Mouse (Mus musculus) erythroblast, embryonic 14.5 days (primary cell): Measurements from ENCODE around the gene Gm9936. TPM values are rescaled to one million over a fixed set of nuclear protein-coding genes. Genes with fewer than 3 reads are reported as not detected.
"Not testable (repeated sequence)": the region's sequence is repeated elsewhere in the genome, so short reads cannot be mapped to it uniquely, and the experiment has no call there.

ENCODE experiments used
- H3K27me3 ChIP-seq: 2 replicates; pipeline ENCODE4 v1.6.1; 2012; ENCODE audit warnings: inconsistent platforms; ENCODE audit not compliant: control insufficient read depth
- H3K36me3 ChIP-seq: 2 replicates; pipeline ENCODE4 v1.6.1; 2012; ENCODE audit warnings: mild to moderate bottlenecking, inconsistent platforms; ENCODE audit not compliant: control insufficient read depth
- H3K4me1 ChIP-seq: 2 replicates; pipeline ENCODE4 v1.6.1; 2012; ENCODE audit warnings: inconsistent platforms; ENCODE audit not compliant: control insufficient read depth
- H3K4me3 ChIP-seq: replicated peaks from 2 replicates; pipeline ENCODE3; 2012; ENCODE audit warnings: moderate library complexity, mild to moderate bottlenecking, inconsistent platforms
- H3K9me3 ChIP-seq: 2 replicates; pipeline ENCODE4 v1.6.1; 2012; ENCODE audit warnings: low read length, inconsistent platforms, mixed read lengths; ENCODE audit not compliant: control insufficient read depth
- GATA1 ChIP-seq: IDR thresholded peaks from 2 replicates; pipeline ENCODE4 v1.6.1; 2012; ENCODE audit warnings: low read length, inconsistent platforms, mixed read lengths
- TAL1 ChIP-seq: IDR thresholded peaks from 3 replicates; pipeline ENCODE4 v1.6.1; 2012; ENCODE audit warnings: low read length, inconsistent platforms, mixed read lengths
- polyA plus RNA-seq: library from polyadenylated mRNA; stranded (reverse); fragments of >175 nt; gene quantifications from 2 replicates; pipeline ENCODE4 v1.2.3, GENCODE M21; 2012

The Gm9936 gene
- polyA plus RNA-seq, 1 experiment: not detected

DNA sequence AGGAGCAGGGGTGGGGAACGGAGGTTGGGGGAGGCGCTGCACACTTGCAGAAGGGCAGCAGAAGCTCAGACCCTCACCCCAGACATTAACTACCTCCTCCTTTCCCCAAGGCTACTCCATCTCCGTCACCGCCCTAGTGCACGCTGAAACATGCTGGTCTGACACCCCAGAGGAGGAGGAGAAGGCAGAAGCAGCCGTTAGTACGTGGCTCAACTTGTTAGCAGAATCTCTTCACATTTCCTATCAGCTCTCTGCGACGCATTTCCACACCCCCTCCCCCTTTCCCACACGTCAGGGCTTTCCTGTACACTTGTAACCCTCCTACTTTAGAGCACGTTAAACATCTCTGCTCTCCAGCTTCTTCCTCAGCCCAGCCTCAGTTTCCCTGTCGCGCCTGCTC is 20.9 kb upstream of the Gm9936 start:
- Histone ChIP-seq H3K9me3 (no peaks in the 10 kb centered on the region), H3K4me3 (no peak overlapping the region), H3K36me3 (no peaks in the 10 kb centered on the region), H3K27me3 (no peaks in the 10 kb centered on the region), H3K4me1 (no peaks in the 10 kb centered on the region)
- TF ChIP-seq TAL1 (no peak), GATA1 (no peak)

DNA sequence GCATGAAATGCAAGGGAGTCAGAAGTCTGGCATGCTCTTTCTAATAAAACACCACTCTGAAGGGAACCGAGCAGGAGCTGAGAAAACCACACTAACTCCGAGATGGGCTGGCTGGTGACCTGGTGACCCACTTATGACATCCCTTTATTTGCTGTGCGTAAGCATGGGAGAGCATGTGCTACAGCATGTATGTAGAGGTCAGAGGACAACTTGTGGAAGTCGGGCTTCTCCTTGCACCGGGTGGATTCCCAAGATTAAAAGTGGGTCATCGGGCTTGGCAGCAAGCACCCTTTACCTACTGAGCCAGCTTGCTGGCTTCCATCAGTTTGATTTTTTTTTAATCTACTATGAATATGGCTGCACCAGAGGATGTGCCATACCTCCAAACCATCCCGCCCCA is 19.0 kb upstream of the Gm9936 start:
- no peaks in the 10 kb centered on the region for H3K9me3 ChIP-seq
- H3K4me1 ChIP-seq: no peaks in the 10 kb centered on the region
- H3K27me3 ChIP-seq: no peaks in the 10 kb centered on the region
- no peak overlapping the region for H3K4me3 ChIP-seq
- H3K36me3 ChIP-seq: no peaks in the 10 kb centered on the region
- TF ChIP-seq GATA1 (no peak), TAL1 (no peak)

DNA sequence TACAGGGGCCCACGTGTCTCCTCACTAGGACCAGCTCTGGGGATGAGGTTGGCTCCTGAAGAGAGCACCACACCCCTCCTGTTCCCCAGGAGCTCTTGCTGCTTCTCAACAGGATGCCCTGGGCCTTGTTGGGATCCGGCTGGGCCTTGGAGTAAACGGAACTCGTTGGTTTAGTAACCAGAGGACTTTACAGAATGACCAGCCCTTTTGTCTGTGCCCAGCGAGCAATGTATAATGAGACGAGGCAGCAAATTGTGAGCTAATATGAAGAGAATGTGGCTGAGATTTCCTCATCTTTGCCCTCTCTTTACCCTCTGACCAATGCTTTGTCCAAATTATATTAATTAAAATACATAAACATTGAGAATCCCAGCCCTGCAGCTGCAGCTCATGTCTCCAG is 17.8 kb upstream of the Gm9936 start:
- no peak overlapping the region for H3K4me3 ChIP-seq
- no peaks in the 10 kb centered on the region for H3K4me1 ChIP-seq
- H3K27me3 ChIP-seq: no peaks in the 10 kb centered on the region
- H3K36me3 ChIP-seq: no peaks in the 10 kb centered on the region
- TF ChIP-seq TAL1 (no peak), GATA1 (no peak)
- H3K9me3 ChIP-seq: no peaks in the 10 kb centered on the region

DNA sequence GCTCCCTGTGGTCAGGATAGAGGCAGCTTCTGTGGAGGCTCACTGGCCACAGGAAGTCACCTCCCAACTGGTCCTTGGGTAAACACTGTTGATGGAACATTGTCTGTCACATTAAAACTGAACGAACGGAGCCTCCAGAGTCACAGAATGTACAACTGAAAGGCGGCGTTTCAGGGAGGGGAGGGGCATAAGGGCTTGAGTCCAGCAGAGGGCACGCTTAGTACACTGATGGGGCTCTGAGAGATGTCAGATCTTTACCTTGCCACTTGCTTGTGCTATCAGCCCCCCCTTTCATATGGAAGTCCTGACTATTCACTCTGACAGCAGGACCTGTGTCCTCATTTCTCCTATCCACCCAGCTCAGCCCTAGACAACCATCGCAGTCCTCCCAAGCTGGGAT is 17.4 kb upstream of the Gm9936 start:
- TF ChIP-seq TAL1: no peak
- TF ChIP-seq GATA1: no peak
- Histone ChIP-seq H3K4me1 (no peaks in the 10 kb centered on the region), H3K36me3 (no peaks in the 10 kb centered on the region), H3K27me3 (no peaks in the 10 kb centered on the region), H3K4me3 (no peak overlapping the region), H3K9me3 (no peaks in the 10 kb centered on the region)

DNA sequence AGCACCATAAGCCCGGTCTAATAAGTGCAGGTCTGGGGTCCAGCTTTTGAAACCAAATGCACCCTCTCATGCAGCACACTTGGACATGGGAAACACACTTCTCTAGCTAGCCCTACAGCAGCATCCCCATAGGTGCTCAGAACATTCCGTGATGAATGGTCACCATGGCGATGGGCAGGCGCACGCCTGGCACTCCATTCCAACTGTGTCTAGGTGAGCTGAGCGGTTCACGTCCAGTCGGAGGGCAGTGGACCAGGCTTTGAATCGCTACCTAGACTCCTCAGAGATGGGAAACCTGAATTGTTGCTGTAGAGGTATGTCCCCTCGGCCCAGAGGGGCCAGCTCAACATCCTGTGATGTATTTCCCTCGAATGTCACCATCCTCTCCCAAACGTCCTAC is 6.8 kb upstream of the Gm9936 start:
- H3K4me3 ChIP-seq: no peak overlapping the region
- H3K36me3 ChIP-seq: no peaks in the 10 kb centered on the region
- H3K4me1 ChIP-seq: no peaks in the 10 kb centered on the region
- no peaks in the 10 kb centered on the region for H3K27me3 ChIP-seq
- H3K9me3 ChIP-seq: peaks cover 6% of the 10 kb centered on the region
- no peak for TF ChIP-seq TAL1
- no peak for TF ChIP-seq GATA1

DNA sequence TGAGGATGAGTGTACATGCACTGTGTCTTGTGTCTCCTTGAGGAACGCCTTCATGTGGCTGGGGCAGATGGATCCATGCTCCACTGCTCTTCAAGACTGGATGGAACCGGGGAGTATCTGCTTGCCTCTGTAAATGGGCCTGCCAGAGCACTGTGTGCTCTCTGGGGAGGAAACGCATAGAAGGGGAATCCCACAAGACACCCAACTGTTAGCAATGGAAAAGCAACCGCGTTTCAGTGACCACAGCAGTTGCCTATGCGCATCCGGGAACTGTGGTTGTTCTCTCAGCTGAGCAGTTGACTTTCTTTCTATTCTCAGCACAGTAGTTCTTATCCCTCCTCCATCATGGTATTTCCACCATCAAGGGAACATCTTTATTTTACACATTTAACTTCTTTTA is 6.3 kb upstream of the Gm9936 start:
- Histone ChIP-seq H3K4me1 (no peaks in the 10 kb centered on the region), H3K27me3 (no peaks in the 10 kb centered on the region), H3K36me3 (no peaks in the 10 kb centered on the region), H3K9me3 (peaks cover 6% of the 10 kb centered on the region), H3K4me3 (no peak overlapping the region)
- TF ChIP-seq TAL1 (no peak), GATA1 (no peak)

DNA sequence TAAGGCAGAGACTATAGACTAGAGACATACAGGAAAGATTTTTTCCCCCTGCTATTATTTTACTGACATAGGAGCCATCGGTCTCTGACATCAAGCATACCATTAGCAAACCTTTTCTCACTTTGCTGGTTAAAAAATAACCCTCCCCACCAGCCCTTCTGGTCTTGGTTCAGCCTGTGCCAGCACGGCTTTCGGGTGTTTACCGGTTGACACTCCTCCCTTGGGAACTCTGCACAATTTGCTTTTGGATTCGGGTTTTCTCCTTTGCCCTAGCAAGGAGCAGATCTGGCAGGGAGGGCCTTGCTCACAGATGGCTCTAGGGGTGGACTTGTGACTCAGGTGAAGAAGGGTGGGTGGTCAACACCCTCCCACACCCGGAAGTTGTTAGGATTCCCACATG is 3.2 kb upstream of the Gm9936 start:
- no peaks in the 10 kb centered on the region for H3K36me3 ChIP-seq
- H3K4me1 ChIP-seq: peaks cover 2% of the 10 kb centered on the region; the same call in 1 of the 2 replicates
- no peak overlapping the region for H3K4me3 ChIP-seq
- H3K27me3 ChIP-seq: peaks cover 6% of the 10 kb centered on the region
- H3K9me3 ChIP-seq: no peaks in the 10 kb centered on the region; the same call in 1 of the 2 replicates
- no peak for TF ChIP-seq TAL1
- no peak for TF ChIP-seq GATA1

DNA sequence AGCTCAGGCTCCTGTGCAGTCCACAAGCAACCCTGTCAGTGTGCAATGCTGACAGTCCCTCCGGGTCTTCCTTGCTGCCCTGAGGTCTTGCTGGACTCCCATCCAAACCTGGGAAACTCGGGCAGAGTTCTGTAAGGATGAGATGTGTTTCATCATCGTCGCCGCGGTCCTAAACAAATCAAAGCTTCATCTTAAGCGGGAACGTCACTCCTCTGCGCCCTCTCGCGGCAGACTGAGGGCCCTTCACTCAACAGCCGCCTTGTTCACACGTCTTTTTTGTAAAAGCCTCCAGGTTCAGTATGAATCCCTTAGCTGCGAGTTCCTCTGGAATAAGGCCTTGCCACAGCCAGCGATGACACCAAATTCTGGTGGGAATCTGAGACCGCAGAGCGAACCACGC is 771 bp upstream of the Gm9936 start:
- TF ChIP-seq TAL1: no peak
- TF ChIP-seq GATA1: no peak
- Histone ChIP-seq H3K36me3 (no peaks in the 10 kb centered on the region), H3K9me3 (no peaks in the 10 kb centered on the region), H3K27me3 (peaks cover 10% of the 10 kb centered on the region), H3K4me1 (peaks cover 2% of the 10 kb centered on the region; the same call in 1 of the 2 replicates), H3K4me3 (no peak overlapping the region)

DNA sequence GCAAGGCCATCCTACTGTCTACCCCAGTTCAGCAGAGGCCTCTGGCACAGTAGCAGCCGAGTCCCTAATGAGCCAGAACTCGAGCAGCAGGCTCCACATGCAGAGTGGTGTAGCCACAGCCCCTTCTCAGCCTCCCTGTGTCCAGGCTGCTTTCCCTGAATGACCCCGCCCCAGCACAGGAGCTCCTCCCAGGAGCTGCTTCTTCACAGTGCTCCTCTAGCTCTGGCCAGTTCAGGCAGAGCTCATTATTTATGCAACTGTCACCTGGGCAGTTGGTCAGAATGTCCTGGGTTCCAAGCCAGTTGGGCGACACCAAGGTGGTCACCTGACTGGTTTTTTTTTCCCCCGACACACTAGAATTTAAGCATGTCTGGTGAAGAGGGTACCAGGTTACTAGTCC is 5.1 kb downstream of the Gm9936 start, which contains the start of gene 4930519G04Rik:
Gene 4930519G04Rik, plus strand, starts transcription at position 301 of the 400 bp plus-strand sequence.
- not testable (repeated sequence) for H3K4me3 ChIP-seq, H3K9me3 ChIP-seq, H3K4me1 ChIP-seq, H3K36me3 ChIP-seq, H3K27me3 ChIP-seq

DNA sequence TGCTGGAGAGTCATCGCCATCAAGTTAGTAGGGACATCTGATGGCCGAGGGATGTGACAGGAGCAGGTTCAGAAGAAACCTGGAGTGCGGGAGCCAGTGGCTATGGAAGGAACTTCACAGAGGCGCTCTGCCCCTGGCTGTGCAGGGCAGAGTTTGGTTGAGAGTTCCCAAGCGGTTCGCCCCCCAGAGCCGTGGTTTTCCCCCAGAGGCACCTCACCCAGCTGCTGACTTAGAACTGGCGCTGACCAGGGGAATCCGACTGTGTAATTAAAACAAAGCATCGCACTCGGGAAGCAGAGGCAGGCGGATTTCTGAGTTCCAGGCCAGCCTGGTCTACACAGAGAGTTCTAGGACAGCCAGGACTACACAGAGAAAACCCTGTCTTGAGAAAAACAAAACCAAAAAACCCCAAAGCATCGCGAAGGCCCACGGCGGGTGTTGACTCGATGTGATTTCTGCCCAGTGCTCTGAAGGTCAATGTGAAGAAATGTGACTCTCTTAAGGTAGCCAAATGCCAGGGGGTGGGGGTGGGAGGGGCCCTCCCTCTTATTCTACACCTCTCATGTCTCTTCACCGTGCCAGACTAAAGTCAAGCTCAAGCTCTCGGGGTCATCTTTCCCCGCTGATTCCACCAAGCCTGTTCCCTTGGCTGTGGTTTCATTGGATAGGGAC is 6.8 kb downstream of the Gm9936 start:
- Histone ChIP-seq H3K4me1 (no peaks in the 10 kb centered on the region; the same call in 1 of the 2 replicates), H3K4me3 (no peak overlapping the region), H3K9me3 (no peaks in the 10 kb centered on the region), H3K27me3 (peaks cover 3% of the 10 kb centered on the region; the same call in 1 of the 2 replicates), H3K36me3 (no peaks in the 10 kb centered on the region)
- TF ChIP-seq TAL1 (no peak), GATA1 (no peak)

DNA sequence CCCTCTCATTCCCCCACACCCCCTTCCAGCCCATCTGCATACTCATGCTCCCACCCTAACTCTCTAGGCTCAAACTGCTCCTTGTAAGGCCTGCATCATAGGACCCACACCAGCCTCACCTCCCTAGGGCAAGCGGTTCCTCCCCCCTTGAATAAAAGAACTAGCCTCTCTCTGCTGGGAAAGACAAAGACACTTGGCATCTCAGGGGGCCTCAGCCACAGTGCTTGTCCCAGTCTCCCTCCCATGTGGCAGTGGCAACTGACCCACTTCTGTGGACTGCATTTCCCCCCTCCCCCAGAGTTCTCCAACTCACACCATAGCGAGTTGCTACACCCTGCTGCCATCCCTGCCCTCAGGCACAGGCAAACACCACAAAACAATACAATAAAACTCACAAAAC is 14.1 kb downstream of the Gm9936 start:
- not testable (repeated sequence) for H3K36me3 ChIP-seq, H3K4me3 ChIP-seq, H3K9me3 ChIP-seq, H3K4me1 ChIP-seq, H3K27me3 ChIP-seq
